Mouse (Mus musculus) thymus, adult 2 months (tissue): ENCODE results near the gene Col26a1. TPM values are rescaled to one million over a fixed set of nuclear protein-coding genes. Genes with fewer than 3 reads are reported as not detected.

Source experiments
- DNase-seq: peaks from one replicate; pipeline ENCODE4 v3.0.0; 2021
- H3K27ac ChIP-seq: fragments of 200-500 bp; 2 replicates; pipeline ENCODE4 v1.5.1; 2012; ENCODE audit warnings: low read length, control low read depth; ENCODE audit not compliant: control insufficient read depth, insufficient read depth
- H3K27me3 ChIP-seq: fragments of 200-500 bp; 2 replicates; pipeline ENCODE4 v1.6.1; 2012; ENCODE audit warnings: mild to moderate bottlenecking, low read length, moderate library complexity, mixed read lengths; ENCODE audit not compliant: control insufficient read depth, insufficient read depth
- H3K36me3 ChIP-seq: fragments of 200-500 bp; 2 replicates; pipeline ENCODE4 v1.6.1; 2012; ENCODE audit warnings: mild to moderate bottlenecking, low read length, moderate library complexity; ENCODE audit not compliant: control insufficient read depth, insufficient read depth
- H3K4me1 ChIP-seq: fragments of 200-500 bp; replicated peaks from 2 replicates; pipeline ENCODE4 v1.6.1; 2012; ENCODE audit warnings: low read length; ENCODE audit not compliant: control insufficient read depth, insufficient read depth
- H3K4me3 ChIP-seq: fragments of 200-500 bp; 2 replicates; pipeline ENCODE4 v1.5.1; 2012; ENCODE audit warnings: mild to moderate bottlenecking, low read length, control low read depth, moderate library complexity; ENCODE audit not compliant: control insufficient read depth, insufficient read depth
- CTCF ChIP-seq: fragments of 200-500 bp; IDR thresholded peaks from 2 replicates; pipeline ENCODE4 v1.5.1; 2012; ENCODE audit warnings: mild to moderate bottlenecking, control low read depth, low read length, moderate library complexity, borderline replicate concordance; ENCODE audit not compliant: control insufficient read depth, poor library complexity, insufficient read depth; ENCODE audit errors: extremely low read depth
- POLR2A ChIP-seq: fragments of 200-500 bp; IDR thresholded peaks from 2 replicates; pipeline ENCODE4 v1.6.1; 2012; ENCODE audit warnings: mild to moderate bottlenecking, low read length, control low read depth, moderate library complexity; ENCODE audit not compliant: control insufficient read depth, poor library complexity, insufficient read depth; ENCODE audit errors: extremely low read depth
- WGBS: fragments of 180-500 bp; shearing (Covaris S2); methylation state at CpG from one replicate; pipeline ENCODE4 v1.1.7; 2018; 5-methylcytosine and 5-hydroxymethylcytosine counted together
- polyA plus RNA-seq: library from polyadenylated mRNA; depleted of rRNA; stranded (reverse); fragments of >200 nt; gene quantifications from 2 replicates; pipeline ENCODE4 v1.2.3, GENCODE M21; 2012

Gene Col26a1
- polyA plus RNA-seq, 1 experiment: 0.66 TPM

DNA sequence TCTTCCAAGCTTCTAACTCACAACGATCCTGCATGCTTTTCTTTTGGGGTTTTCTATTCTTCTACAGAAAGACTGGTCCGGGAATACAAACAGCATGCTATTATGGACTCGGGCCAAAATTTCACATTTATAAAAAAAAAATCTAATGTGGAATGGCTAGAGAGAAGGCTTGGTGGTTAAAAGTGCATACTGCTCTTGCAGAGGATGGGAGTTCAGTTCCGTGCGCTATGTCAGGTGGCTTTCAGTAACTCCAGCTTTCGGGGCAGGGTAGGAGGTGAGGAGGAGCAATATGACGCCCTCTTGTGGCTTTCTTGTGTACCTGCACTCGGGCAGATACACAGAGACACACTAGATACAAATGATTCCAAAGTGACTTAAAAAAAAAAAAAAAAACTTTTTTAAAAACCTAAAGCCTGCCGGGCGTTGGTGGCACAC is 12.5 kb upstream of the Col26a1 start:
- H3K36me3 ChIP-seq: no peaks in the 10 kb centered on the region
- DNase-seq: no peak
- 56% methylated on average over 10 of the region's 10 CpGs for WGBS
- H3K4me1 ChIP-seq: no peaks in the 10 kb centered on the region
- no peak for TF ChIP-seq POLR2A
- TF ChIP-seq CTCF: no peak
- H3K27ac ChIP-seq: no peak overlapping the region
- no peak overlapping the region for H3K4me3 ChIP-seq
- H3K27me3 ChIP-seq: no peaks in the 10 kb centered on the region

DNA sequence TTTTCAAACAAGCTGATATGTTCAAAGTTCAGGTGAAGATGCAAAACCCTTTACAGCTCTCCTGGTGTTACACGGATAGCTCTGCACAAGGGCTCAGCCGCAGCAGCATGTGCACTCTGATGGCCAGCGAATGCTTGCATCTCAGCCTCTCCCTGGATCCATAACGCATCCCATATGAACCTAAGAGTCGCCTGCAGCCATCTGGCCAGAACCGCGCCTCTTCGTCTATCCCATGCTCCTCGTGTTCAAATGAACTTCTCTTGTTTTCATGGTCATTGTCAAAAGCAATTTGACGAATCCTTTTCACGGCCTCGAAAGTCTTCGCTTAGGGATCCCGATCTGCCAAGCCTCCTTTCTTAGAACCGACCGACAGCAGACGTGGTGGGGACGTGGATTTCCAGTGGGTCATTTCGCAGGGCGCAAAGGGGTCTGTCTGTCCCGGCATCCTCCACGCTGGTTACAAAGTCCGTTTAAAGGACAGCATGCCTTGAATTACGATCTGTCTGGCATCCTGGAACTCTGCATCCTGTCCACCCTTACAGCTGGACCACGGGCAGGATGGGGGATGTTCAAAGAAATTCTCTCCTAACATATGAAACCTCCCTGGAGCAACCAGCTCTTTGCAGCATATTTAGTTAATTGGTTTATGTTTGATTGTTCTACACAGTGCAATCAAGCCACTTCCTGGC is 12.0 kb upstream of the Col26a1 start:
- H3K4me1 ChIP-seq: no peaks in the 10 kb centered on the region
- no peak overlapping the region for H3K27ac ChIP-seq
- H3K27me3 ChIP-seq: no peaks in the 10 kb centered on the region
- WGBS: 69% methylated on average over 25 of the region's 25 CpGs
- no peak for TF ChIP-seq POLR2A
- no peak for TF ChIP-seq CTCF
- H3K4me3 ChIP-seq: no peak overlapping the region
- no peak for DNase-seq
- no peaks in the 10 kb centered on the region for H3K36me3 ChIP-seq

DNA sequence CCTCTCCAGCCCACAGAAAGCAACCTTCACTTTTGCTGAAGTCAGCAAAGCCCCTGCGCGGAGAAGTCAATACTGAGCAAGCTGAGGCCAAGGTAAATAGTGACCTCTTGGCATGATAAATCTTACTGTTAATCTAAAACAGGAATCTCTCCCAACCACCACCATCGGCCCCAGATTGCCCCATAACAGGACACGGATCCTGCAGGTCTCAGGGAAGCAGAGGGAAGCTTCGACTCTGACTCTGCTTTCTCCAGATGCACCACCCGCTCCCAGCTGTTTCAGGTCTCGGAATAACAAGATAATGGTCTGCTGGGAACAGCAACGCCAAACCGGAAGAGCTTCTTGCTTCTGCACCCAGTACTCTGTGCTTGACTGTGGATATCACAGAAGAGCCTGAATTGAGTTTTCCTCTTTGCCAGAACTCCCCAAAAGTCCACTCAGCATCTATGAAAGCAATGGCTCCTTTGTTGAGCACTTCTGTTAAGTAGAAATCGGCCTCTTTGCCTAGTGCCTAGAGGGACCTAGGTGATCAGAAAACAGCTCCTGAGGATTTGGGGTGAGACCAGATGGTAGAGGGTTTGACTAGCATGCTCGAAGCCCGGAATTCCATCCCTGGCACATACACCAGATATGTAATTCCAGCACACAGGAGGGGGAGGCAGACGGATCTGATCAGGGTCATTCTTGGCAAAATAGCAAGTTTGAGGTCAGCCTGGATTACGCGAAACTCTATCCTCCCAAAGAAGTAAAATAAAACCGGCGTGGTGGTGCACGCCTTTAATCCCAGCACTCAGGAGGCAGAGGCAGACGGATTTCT is 5.7 kb upstream of the Col26a1 start:
- no peak for DNase-seq
- 73% methylated on average over 19 of the region's 19 CpGs for WGBS
- Histone ChIP-seq H3K27ac (no peak overlapping the region), H3K4me1 (no peaks in the 10 kb centered on the region), H3K36me3 (no peaks in the 10 kb centered on the region), H3K4me3 (no peak overlapping the region), H3K27me3 (no peaks in the 10 kb centered on the region; the same call in 1 of the 2 replicates)
- TF ChIP-seq CTCF: no peak
- no peak for TF ChIP-seq POLR2A

DNA sequence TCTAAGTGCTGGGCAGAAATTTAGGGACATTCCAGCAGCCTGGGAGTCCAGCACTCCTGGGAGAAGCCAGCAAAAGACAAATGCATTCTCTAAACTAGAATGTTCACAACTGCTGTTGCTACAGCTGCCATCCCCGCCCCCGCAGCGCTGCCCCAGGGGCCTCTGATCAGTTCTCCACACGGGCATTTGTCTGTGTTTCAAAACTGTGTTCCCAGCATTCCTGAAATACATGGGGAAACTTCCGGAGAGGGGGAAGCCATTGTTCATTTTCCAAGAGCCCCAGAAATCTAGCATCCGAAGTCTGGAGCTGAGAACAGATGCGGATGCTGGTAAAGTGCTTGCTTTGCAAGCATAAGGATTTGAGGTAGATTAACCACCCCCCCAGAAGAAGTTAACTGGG is 3.9 kb upstream of the Col26a1 start:
- WGBS: 72% methylated on average over 7 of the region's 7 CpGs
- Histone ChIP-seq H3K4me3 (no peak overlapping the region), H3K36me3 (no peaks in the 10 kb centered on the region), H3K27ac (no peak overlapping the region), H3K4me1 (no peaks in the 10 kb centered on the region), H3K27me3 (peaks cover 9% of the 10 kb centered on the region; the same call in 1 of the 2 replicates)
- no peak for TF ChIP-seq CTCF
- TF ChIP-seq POLR2A: no peak
- DNase-seq: no peak

DNA sequence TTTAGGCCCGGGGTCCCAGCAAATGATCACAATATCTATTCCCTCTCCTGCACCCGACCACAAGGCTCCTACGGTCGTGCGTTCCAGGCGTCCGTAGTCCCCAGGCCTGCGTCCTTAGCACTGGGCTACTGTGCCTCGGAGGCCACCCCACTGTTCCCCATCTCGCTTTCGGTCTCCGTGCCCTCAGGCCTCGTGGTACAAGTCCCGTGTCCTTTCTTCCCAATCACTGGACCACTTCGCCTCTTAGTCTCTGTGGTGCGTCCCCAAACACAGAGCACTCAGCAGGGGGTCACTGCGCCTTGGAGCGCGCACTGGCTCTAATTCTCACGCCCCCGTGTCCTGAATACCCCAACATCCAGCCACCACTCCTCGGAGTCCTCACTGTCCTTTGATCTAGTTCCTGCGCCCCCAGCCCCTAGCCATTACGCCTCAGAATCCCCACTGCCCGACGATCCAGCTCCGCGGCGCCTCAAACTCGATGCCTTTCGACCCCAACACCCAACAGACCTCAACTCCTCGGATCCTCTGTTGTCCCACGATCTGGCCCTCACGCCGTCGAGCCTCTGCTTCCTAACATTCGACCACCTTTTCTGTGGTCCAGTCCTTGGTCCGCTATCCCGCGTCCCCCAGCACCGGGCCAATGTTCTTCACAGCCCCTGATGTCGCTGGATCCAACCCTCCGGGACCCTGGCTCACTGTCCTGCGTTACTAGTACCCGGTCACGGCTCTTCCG is 788 bp downstream of the Col26a1 start:
- Histone ChIP-seq H3K36me3 (no peaks in the 10 kb centered on the region), H3K4me3 (no peak overlapping the region), H3K4me1 (no peaks in the 10 kb centered on the region), H3K27me3 (peaks cover 9% of the 10 kb centered on the region; the same call in 1 of the 2 replicates), H3K27ac (no peak overlapping the region)
- 8% methylated on average over 47 of the region's 47 CpGs for WGBS
- no peak for TF ChIP-seq POLR2A
- TF ChIP-seq CTCF: no peak
- no peak for DNase-seq

DNA sequence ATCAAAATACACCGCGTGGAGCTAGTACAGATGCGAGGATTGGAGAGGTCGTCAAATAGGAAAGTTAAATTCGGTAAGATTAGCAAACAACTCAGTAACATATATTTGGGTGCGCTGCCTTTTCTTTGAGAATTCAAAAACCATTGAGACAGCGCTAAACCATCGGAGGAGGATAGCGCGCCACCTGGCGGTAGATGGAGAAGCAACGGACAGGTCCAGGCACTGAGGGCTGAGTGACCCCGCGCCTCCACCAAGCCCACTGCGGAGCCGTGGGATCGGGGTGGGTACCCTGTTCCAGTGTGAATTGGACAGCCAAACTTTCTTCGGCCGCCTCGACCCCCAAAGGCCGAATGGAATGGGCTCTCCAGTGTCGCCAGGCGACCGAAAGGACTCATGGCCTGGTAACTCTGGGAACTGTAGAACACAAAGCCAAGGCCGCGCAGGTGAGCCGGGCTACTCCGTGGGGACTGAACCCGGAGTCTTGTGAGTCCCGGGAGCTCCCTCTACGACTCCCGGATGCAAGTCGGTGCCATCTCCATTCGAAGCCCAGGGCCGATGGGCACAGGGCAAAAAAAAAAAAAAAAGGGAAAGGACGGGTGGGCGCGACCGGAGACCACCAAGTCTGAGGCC is 1.5 kb downstream of the Col26a1 start:
- Histone ChIP-seq H3K27ac (no peak overlapping the region), H3K27me3 (peaks cover 9% of the 10 kb centered on the region; the same call in 1 of the 2 replicates), H3K4me1 (no peaks in the 10 kb centered on the region), H3K36me3 (no peaks in the 10 kb centered on the region), H3K4me3 (no peak overlapping the region)
- DNase-seq: peak; percentile 80
- WGBS: 7% methylated on average over 39 of the region's 39 CpGs
- peak; percentile 84 for TF ChIP-seq CTCF
- TF ChIP-seq POLR2A: no peak
